Mouse (Mus musculus): ENCODE measurements around the gene Lfng.

The Lfng gene

DNA sequence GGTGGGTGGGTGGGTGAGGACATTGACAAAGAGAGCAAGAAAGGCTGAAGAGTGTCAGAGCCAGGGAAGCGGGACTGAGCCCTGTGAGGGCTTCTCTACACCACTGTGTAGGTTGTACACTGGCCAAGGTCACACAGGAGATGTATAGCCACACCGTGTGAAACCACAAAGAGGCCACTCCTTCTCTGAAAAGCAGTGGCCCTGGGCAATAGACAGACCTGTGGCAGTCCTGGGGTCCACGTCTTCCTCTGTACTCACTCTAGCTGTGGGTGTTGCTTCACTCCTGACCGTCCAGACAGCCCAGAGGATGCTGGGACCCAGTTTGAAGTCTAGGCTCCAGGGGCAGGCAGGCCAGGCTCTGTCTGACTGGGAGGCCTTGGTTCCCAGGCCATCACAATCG is 12.3 kb upstream of the Lfng start:
- DNase-seq = no peak

DNA sequence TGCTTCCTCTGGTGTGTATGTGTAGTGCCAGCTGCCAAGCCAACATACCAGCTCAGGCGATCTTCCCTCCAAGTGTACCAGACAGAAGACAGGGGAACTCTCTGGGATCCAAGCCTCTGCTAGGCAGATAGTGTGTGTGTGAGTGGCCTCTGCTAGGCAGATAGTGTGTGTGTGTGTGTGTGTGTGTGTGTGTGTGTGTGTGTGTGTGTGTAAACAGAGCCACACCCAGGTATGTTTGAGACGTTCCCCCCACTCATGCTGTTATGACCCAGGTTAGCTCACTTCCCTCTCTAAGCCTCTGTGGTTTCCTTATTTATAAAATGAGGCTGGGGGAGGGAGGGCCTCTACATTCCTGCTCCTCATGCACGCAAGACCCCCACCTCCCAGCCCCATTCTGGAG is 10.7 kb upstream of the Lfng start:
- peak; percentile 64 for DNase-seq

DNA sequence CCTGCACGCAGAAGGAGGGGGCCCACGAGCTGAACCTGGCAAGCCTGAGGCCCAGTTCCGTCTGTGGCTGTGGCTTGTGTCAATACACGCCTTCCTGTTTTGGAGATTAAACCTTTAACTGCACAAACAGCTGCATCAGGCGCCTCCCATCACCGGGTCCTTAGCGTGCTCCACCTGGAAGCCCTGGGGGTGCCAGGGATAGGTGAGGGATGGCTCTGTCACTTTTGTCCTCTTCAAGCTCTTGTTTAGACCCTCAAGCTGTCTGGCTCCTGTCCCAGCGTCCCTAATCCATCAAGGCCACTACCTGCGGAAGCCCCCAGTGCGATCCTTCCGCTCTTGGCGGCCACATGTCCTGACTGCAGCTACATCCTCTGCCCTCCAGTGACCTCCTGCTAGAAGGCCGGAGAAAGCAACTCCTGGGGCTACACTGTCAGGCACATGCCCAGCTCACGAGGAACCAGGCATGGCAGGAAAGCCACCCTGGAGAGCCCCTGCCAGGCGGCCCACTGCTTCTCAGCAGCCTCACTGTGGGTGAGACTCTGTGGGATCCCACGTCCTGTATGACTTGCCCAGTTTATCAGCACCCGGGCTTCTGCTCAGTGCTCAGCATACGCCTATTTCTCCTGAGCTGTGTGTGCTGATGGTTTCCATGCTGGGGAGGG is 10.1 kb upstream of the Lfng start:
- DNase-seq = peak; percentile 80

- DNase-seq = no peak
These were observed 9.3 kb upstream of the Lfng start for GRCm38 (mm10) chr5:140597787-140598186.

- no peak for DNase-seq
These were observed 7.2 kb upstream of the Lfng start for GRCm38 (mm10) chr5:140599939-140600338.

DNA sequence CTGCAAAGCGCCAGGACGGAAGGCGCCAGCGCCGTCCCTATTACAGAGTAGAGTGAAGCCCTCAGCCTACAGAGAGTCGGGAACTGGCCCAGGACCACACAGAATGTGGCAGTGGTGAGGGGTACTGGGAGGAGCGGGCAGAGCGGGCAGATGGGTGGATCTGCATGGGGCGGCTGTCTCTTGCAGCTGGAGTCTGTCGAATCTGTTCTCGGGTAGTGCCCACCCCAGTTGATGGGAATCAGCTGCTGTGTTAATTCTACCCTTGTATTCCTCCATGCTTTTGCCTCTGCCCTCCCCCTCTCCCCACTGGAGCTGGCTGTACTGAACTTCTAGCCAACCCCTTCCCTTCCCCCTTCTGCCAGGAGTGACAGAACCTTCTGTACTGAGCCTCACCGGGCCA is 5.4 kb upstream of the Lfng start:
- no peak for DNase-seq

DNA sequence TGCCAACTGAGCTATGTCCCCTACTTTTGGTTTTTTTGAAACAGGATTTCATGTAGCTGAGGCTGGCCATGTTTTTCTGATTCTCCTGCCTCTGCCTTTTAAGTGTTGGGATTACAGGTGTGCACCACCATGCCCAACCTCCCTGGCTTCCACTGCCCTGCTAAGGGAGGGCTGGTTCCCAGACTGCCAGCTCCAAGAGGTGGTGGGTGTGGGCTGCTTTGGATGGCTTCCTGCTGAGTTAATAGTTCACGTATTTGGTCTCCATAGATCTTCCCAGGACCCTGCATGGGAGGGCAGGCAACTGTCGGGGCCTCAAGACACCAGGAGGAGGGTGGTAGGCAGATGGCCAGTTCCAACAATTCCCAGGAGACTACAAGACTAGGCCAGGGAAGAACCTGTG is 4.6 kb upstream of the Lfng start:
- DNase-seq = no peak

DNA sequence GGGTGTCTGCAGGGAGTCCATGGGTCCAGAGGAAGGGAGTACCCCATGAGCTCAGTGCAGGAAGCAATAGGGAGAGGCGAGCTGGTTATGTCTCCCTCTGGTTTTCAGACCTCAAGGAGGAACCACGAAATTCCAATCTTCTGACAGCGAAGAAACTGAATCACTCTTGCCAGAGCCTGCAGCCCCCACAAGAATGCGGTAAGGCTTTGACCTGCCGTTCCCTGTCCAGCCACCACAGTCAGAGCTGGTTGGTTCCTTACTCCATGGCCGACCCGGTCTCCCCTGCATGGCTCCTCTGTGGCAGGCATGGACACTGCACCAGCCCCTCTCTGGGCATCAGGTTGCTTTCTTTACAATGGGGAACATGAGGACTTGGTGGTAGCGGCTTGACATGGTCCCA is 2.7 kb upstream of the Lfng start:
- peak; percentile 4 for DNase-seq

DNA sequence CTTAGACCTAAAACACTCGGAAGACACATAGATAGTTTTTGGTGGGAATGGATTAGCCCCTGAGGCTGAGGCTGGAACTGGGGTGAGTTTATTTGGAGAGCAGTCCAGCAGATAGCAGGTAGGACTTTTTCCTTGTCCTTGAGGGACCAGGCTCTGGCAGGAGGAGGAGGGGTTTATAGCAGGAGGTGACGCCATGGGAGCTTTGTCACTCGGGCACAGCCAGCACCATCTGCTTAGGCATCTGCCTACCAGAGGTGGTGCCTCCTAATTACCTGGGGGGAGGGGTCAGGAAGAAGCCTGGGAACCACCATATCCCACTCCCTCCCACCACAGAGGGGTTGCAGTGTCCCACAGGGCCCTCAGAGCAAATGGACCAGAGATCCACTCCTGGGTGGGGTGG is 1.9 kb upstream of the Lfng start:
- peak; percentile 3 for DNase-seq

GRCm38 (mm10) chr5:140606386-140606785 is 734 bp upstream of the Lfng start:
- no peak for DNase-seq

GRCm38 (mm10) chr5:140607836-140608633 is 915 bp downstream of the Lfng start:
- DNase-seq = peak; percentile 33

GRCm38 (mm10) chr5:140608634-140609015 is 1.5 kb downstream of the Lfng start:
- no peak for DNase-seq

DNA sequence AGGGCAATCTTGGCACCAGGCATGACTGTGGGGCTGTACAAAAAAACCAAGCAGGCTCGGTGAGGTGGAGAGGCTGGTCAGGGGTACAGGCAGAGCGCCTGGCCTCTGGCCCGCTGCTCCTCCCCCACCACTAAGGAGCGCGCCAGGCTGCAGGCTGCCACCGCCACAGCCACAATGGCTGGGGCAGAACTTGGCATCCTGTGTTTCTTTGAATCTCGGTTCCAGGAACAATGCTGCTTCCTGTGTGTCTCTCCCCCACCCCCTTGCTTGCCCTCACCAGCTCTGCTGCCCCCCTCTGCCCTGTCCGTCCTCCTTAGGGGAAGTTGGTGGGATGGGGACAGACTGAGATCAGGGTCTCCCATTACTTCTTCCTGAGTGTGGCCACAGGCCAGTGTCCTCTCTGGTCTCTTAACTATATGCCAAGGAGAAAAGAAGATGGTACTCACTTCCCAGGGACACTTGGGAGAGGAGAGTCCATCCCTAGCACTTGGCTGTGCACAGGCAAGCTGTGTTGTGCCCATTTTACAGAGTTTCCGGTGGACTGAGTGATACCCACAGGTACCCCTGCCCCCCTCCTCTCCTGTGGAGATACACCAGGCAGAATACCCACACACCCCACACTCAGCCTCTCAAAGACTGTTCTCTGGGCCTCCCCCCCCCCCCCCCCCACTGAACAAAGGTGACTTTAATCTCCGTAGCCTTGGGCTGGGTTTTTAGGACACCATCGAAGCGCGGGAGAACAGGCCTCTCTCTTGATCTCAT is 2.6 kb downstream of the Lfng start:
- DNase-seq = peak; percentile 46

- peak; percentile 59 for DNase-seq
These were observed 3.3 kb downstream of the Lfng start for GRCm38 (mm10) chr5:140610273-140611011.

GRCm38 (mm10) chr5:140611021-140611583 is 4.0 kb downstream of the Lfng start:
- peak; percentile 48 for DNase-seq

- DNase-seq = no peak
These were observed 4.6 kb downstream of the Lfng start for GRCm38 (mm10) chr5:140611611-140612185.

DNA sequence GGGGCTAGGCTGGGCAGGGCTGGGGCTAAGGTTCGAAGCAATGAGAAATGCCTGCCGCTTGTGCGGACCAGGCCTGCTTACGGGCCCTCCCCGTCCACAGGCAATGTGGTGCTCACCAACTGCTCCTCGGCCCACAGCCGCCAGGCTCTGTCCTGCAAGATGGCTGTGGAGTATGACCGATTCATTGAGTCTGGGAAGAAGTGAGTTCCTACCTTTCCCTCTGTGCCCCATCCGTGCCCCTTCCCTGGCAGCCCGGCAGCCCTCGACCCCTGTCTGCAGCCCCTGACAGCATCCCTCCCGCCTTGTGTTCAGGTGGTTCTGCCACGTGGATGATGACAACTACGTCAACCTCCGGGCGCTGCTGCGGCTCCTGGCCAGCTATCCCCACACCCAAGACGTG is 5.1 kb downstream of the Lfng start:
- no peak for DNase-seq

DNA sequence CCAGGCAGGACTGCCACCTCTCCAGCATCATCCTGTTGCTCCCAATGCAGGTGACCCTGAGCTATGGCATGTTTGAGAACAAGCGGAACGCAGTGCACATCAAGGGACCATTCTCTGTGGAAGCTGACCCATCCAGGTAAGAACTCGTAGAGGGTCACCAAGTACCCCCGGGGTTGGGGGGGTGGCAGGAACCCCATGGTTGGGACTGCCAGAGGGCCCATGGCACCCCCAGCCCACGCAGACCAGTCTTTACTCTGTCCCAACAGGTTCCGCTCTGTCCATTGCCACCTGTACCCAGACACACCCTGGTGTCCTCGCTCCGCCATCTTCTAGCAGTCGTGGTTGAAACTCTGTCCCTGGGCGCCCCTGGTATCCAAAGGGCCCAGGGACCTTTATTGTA is 7.0 kb downstream of the Lfng start:
- DNase-seq = no peak

- peak; percentile 79 for DNase-seq
These were observed 7.7 kb downstream of the Lfng start for GRCm38 (mm10) chr5:140614837-140615236.

- no peak for DNase-seq
These were observed 8.4 kb downstream of the Lfng start for GRCm38 (mm10) chr5:140615321-140616109.

DNA sequence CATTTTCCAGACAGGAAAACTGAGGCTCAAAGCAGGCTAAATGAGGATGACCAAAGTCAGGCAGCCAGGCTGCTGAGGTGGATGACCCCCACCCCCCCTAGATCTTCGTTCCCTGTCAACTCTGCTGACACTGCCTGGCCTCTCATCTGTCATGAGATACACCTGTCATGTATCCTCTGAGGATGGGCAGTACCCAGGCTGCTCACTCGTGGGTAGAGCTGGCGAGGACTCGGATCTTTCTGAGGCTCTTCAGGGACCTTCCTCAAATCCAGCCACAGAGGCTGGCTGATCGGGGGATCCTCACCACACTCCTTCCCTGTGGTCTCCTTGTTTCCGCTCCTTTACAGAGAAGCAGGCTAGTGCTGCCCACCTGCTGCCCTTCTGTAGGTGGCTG is 9.0 kb downstream of the Lfng start:
- DNase-seq = no peak

DNA sequence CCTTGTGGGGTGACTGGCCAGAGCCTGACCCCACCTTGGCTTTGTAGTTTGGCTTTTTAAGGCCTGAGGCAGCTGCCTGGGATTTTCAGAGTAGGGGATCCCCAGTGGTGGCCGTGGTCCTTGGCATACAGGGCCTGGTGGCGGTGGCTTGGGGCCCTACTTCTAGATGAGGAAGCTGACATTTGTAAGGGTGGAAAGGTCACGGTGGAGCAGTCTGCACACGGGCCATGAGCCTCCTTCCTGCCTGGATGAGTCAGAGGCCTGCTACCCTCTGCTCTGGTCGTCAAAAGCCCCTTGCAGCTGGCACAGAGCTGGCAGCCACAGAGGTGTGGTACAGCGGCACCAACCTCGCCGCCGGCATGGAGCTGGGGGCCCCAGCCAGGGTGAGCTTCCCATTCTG is 9.6 kb downstream of the Lfng start:
- DNase-seq = no peak
